Mouse (Mus musculus): ENCODE data around the gene Glcci1.

DNA sequence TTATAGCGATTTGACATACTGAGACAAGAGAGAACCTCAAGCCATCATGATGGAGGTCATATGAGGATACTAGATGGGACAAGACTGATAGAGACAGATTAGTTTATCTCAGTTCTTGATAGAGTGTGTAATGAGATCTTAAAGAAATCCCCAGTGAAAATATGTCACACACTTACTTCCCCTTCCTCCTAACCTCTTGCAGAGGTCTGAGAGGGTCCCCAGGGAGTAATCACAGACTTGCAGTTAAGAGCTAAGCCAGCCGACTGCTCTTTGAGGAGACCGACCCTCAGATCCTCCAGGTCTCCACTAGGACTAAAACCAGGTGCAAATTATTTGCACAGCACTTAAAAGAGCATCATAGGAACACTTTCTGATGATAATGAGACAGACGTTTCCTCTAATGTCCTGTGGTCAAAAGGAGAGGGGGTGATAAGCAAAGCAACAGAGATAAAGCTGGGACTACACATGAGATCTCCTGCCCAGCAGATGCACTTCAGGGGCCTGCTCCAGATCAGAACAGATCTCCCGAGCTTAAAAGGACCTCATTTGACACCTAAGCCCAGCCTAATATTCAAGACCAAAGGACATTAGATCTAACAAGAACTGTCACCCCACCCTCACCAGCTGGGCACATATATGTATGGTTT is 122.7 kb downstream of the Glcci1 start:
- TF ChIP-seq POLR2A (IDR thresholded peaks at IDR 0.05; ENCODE audit: control insufficient read depth in 1 of 2, insufficient read depth in 1 of 2, low read depth in 1 of 2, low read length in 2 of 2, poor library complexity in 1 of 2): no peak
- no peak for TF ChIP-seq CTCF (IDR thresholded peaks at IDR 0.05 in 2 of 3, conservative IDR thresholded peaks at IDR 0.05 in 1 of 3; ENCODE audit: control insufficient read depth in 1 of 3, insufficient read depth in 1 of 3, low read depth in 2 of 3, low read length in 3 of 3, poor library complexity in 1 of 3, severe bottlenecking in 1 of 3)
- TF ChIP-seq EP300 (IDR thresholded peaks at IDR 0.05; ENCODE audit: low read depth in 1 of 2, low read length in 2 of 2): peak; percentile 86 to 88
- peak; percentile 48; the same call in 1 of the 2 replicates for TF ChIP-seq BHLHE40 (IDR thresholded peaks at IDR 0.05; ENCODE audit: borderline replicate concordance, low read depth, low read length)
- peak; percentile 49; the same call in 1 of the 2 replicates for TF ChIP-seq SIN3A (IDR thresholded peaks at IDR 0.05; ENCODE audit: low read length)
- TF ChIP-seq POLR2AphosphoS2 (IDR thresholded peaks at IDR 0.05; ENCODE audit: low read length): no peak
- TF ChIP-seq NRF1 (IDR thresholded peaks at IDR 0.05; ENCODE audit: insufficient read depth, low read depth, low read length, poor library complexity, severe bottlenecking): no peak
- TF ChIP-seq MXI1 (IDR thresholded peaks at IDR 0.05; ENCODE audit: low read depth, low read length): peak; percentile 47; the same call in 1 of the 2 replicates

Measured in MEL (cell line).